Mouse (Mus musculus) lung, postnatal 0 days (tissue): ENCODE data around the gene Nfkbie. TPM values are rescaled to one million over a fixed set of nuclear protein-coding genes. Genes with fewer than 3 reads are reported as not detected.

Experiments
- ATAC-seq: fragments of 200-750 bp; cut with Nextera tagmentation; 2 replicates; pipeline ENCODE4 v1.8.0; 2017; ENCODE audit warnings: moderate library complexity
- DNase-seq: peaks from one replicate; pipeline ENCODE4 v3.0.0-alpha.2; 2016; ENCODE audit warnings: low spot score
- H3K27ac ChIP-seq: fragments of 300-500 bp; sonication (generic); 2 replicates; pipeline ENCODE4 v1.5.1; 2014; ENCODE audit warnings: antibody characterized with exemption, mild to moderate bottlenecking, low read length, mixed read lengths
- H3K27me3 ChIP-seq: fragments of 300-500 bp; sonication (generic); replicated peaks from 2 replicates; pipeline ENCODE4 v1.6.1; 2014; ENCODE audit warnings: low read length, mixed read lengths; ENCODE audit not compliant: insufficient read depth
- H3K36me3 ChIP-seq: fragments of 300-500 bp; sonication (generic); 2 replicates; pipeline ENCODE4 v1.6.1; 2014; ENCODE audit warnings: low read length, mixed read lengths; ENCODE audit not compliant: insufficient read depth
- H3K4me1 ChIP-seq: fragments of 300-500 bp; sonication (generic); 2 replicates; pipeline ENCODE4 v1.6.1; 2014; ENCODE audit warnings: antibody characterized with exemption, low read depth, low read length, mixed read lengths; ENCODE audit not compliant: insufficient read depth
- H3K4me2 ChIP-seq: fragments of 300-500 bp; sonication (generic); replicated peaks from 2 replicates; pipeline ENCODE4 v1.6.1; 2014; ENCODE audit warnings: low read depth, mild to moderate bottlenecking, low read length, moderate library complexity, mixed read lengths
- H3K4me3 ChIP-seq: fragments of 300-500 bp; sonication (generic); 2 replicates; pipeline ENCODE4 v1.5.1; 2014; ENCODE audit warnings: low read depth, low read length
- H3K9ac ChIP-seq: fragments of 300-500 bp; sonication (generic); replicated peaks from 2 replicates; pipeline ENCODE4 v1.6.1; 2014; ENCODE audit warnings: low read depth, mild to moderate bottlenecking
- H3K9me3 ChIP-seq: fragments of 300-500 bp; sonication (generic); 2 replicates; pipeline ENCODE4 v1.6.1; 2016; ENCODE audit warnings: low read length, mixed read lengths
- CTCF ChIP-seq: IDR thresholded peaks from 2 replicates; pipeline ENCODE4 v1.5.1; 2016; ENCODE audit warnings: antibody characterized with exemption, mild to moderate bottlenecking
- EP300 ChIP-seq: IDR thresholded peaks from 2 replicates; pipeline ENCODE4 v1.6.1; 2016; ENCODE audit warnings: antibody characterized with exemption, mild to moderate bottlenecking, control low read depth
- WGBS: fragments of 180-500 bp; shearing (Covaris S2); extraction: QIAGEN DNeasy Blood & Tissue Kit; methylation state at CpG from one replicate; pipeline ENCODE4 v1.1.7; 2014; 5-methylcytosine and 5-hydroxymethylcytosine counted together
- polyA plus RNA-seq: library from polyadenylated mRNA; unstranded; fragments of >200 nt; fragmentation: Nextera tagmentation; extraction: Ambion mirVana; gene quantifications from 2 replicates; pipeline ENCODE4 v1.2.1, GENCODE M21; 2015

Nfkbie gene
- polyA plus RNA-seq, 1 experiment from 2014 or later, result 2.4 TPM

GRCm38 (mm10) chr17:45585725-45586448 is 30.4 kb downstream of the Nfkbie start:
- 0 out of 2 replicates have a peak, but pooled peaks have one; percentile 21 for TF ChIP-seq EP300
- no peak for TF ChIP-seq CTCF
- Histone ChIP-seq H3K9me3 (no peaks in the 10 kb centered on the region), H3K9ac (no peak overlapping the region), H3K27ac (peak overlapping the region; percentile 83), H3K4me3 (no peak overlapping the region), H3K4me1 (peaks cover 25% of the 10 kb centered on the region), H3K27me3 (no peaks in the 10 kb centered on the region), H3K36me3 (no peaks in the 10 kb centered on the region), H3K4me2 (no peak overlapping the region)
- DNase-seq (no peak), ATAC-seq (peak; percentile 10; the same call in 1 of the 2 replicates)
- WGBS, result 74% methylated on average over 23 of the region's 23 CpGs

DNA sequence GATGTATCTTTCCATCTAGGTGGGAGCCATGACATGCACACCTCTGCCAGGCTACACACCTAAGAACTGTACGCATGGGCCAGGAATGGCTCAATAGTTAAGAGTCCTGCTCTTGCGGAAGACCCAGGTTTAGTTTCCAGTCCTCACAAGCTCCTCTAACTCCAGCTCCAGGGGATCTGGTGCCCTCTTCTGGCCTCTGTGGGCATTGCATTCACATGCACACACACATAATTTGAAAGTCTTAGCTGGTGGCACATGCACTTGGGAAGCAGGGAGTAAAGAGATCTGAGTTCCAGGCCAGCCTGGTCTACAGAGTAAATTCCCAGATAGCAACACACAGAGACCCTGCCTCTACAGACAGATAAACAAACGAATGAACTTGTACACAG is 30.9 kb downstream of the Nfkbie start:
- WGBS, result 97% methylated on average over 3 of the region's 3 CpGs
- no peak for ATAC-seq
- peak overlapping the region; percentile 83 for H3K27ac ChIP-seq
- no peaks in the 10 kb centered on the region for H3K27me3 ChIP-seq
- no peaks in the 10 kb centered on the region for H3K36me3 ChIP-seq
- TF ChIP-seq EP300, result no peak
- peak; percentile 60 for TF ChIP-seq CTCF
- no peak for DNase-seq
- no peak overlapping the region for H3K4me2 ChIP-seq
- peaks cover 26% of the 10 kb centered on the region for H3K4me1 ChIP-seq
- no peaks in the 10 kb centered on the region for H3K9me3 ChIP-seq
- no peak overlapping the region for H3K4me3 ChIP-seq
- H3K9ac ChIP-seq, result no peak overlapping the region

DNA sequence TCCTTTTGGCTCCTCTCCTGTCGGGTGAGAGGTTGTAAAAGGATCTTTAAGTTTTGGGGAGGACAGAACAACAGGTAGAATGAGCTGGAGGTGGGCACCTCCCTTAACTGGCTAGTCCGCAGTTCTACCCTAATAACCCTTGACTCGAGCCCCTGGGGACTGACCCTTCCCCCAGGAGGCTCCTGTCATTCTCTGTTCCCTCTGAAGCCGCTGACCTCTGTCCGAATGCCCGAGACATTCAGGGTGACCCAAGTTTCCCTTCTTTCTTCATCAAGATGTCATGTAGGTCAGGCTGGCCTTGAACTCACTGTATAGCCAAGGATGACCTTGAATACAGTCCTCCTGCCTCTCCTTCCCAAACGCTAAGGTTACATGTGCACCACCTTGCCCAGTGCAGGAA is 32.9 kb downstream of the Nfkbie start:
- DNase-seq (no peak), ATAC-seq (no peak)
- no peak overlapping the region for H3K9ac ChIP-seq
- H3K27ac ChIP-seq, result no peak overlapping the region
- no peak for TF ChIP-seq EP300
- TF ChIP-seq CTCF, result no peak
- WGBS, result 88% methylated on average over 6 of the region's 7 CpGs
- no peaks in the 10 kb centered on the region for H3K27me3 ChIP-seq
- H3K4me2 ChIP-seq, result no peak overlapping the region
- peaks cover 42% of the 10 kb centered on the region for H3K4me1 ChIP-seq
- no peaks in the 10 kb centered on the region for H3K9me3 ChIP-seq
- H3K4me3 ChIP-seq, result no peak overlapping the region
- no peaks in the 10 kb centered on the region for H3K36me3 ChIP-seq

GRCm38 (mm10) chr17:45589236-45589635 is 33.7 kb downstream of the Nfkbie start:
- Histone ChIP-seq H3K27ac (no peak overlapping the region), H3K9me3 (no peaks in the 10 kb centered on the region), H3K4me1 (peaks cover 45% of the 10 kb centered on the region), H3K9ac (no peak overlapping the region), H3K4me3 (no peak overlapping the region), H3K4me2 (no peak overlapping the region), H3K27me3 (no peaks in the 10 kb centered on the region), H3K36me3 (no peaks in the 10 kb centered on the region)
- DNase-seq, result no peak
- WGBS, result 98% methylated on average over 7 of the region's 7 CpGs
- TF ChIP-seq CTCF, result no peak
- TF ChIP-seq EP300, result no peak
- ATAC-seq, result no peak

DNA sequence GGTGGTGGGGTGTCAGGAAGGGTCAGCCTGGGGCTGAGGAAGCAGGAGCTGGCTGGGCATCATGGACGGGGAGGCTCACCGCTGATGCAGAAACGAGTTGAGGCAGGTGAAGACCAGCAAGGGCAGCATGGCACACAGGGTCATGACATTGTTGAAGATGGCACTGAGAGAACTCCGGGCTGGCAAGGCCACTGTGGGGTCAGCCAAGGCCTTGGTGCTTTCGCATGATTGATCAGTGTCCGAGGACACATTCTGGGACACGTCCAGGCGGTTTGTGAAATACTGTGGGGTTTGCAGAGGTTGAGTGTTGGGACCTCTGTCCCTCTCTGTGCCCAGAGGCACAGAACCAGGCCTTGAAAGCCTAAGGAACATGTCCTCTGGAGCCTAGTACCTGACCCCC is 34.3 kb downstream of the Nfkbie start:
- DNase-seq (no peak), ATAC-seq (no peak)
- no peak overlapping the region for H3K9ac ChIP-seq
- WGBS, result 94% methylated on average over 8 of the region's 8 CpGs
- peaks cover 45% of the 10 kb centered on the region for H3K4me1 ChIP-seq
- no peaks in the 10 kb centered on the region for H3K27me3 ChIP-seq
- no peaks in the 10 kb centered on the region for H3K36me3 ChIP-seq
- no peaks in the 10 kb centered on the region for H3K9me3 ChIP-seq
- no peak for TF ChIP-seq EP300
- no peak overlapping the region for H3K27ac ChIP-seq
- H3K4me3 ChIP-seq, result no peak overlapping the region
- no peak overlapping the region for H3K4me2 ChIP-seq

- H3K27ac ChIP-seq, result no peak overlapping the region
- peaks cover 46% of the 10 kb centered on the region for H3K4me1 ChIP-seq
- H3K4me2 ChIP-seq, result no peak overlapping the region
- no peak overlapping the region for H3K9ac ChIP-seq
- WGBS, result 67% methylated on average over 6 of the region's 6 CpGs
- no peaks in the 10 kb centered on the region for H3K36me3 ChIP-seq
- no peaks in the 10 kb centered on the region for H3K9me3 ChIP-seq
- H3K4me3 ChIP-seq, result no peak overlapping the region
- H3K27me3 ChIP-seq, result no peaks in the 10 kb centered on the region
- DNase-seq, result no peak
- no peak for TF ChIP-seq EP300
- TF ChIP-seq CTCF, result peak; percentile 14; the same call in 1 of the 2 replicates
- ATAC-seq, result no peak
Observed at GRCm38 (mm10) chr17:45590410-45590809, 34.9 kb downstream of the Nfkbie start.
